Mouse (Mus musculus): ENCODE results near the gene Gm10715. TPM values are rescaled to one million over a fixed set of nuclear protein-coding genes. Genes with fewer than 3 reads are reported as not detected.
"Not testable (repeated sequence)": the region's sequence is repeated elsewhere in the genome, so short reads cannot be mapped to it uniquely, and the experiment has no call there.

Gene Gm10715
- total RNA-seq (2021): not detected

DNA sequence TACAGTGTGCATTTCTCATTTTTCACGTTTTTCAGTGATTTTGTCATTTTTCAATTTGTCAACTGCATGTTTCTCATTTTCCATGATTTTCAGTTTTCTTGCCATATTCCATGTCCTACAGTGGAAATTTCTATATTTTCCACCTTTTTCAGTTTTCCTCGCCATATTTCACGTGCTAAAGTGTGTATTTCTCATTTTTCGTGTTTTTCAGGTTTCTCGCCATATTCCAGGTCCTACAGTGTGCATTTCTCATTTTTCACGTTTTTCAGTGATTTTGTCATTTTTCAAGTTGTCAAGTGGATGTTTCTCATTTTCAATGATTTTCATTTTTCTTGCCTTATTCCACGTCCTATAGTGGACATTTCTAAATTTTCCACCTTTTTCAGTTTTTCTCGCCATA is at the start of gene Gm10715:
TSS of gene Gm10715 (plus strand) at position 301 of the 400 bp plus-strand sequence.
- intact Hi-C loops (cut with DNase I); DNase-seq (ENCODE audit: extremely low spot score in 1 of 2, low spot score in 2 of 2): not testable (repeated sequence)

DNA sequence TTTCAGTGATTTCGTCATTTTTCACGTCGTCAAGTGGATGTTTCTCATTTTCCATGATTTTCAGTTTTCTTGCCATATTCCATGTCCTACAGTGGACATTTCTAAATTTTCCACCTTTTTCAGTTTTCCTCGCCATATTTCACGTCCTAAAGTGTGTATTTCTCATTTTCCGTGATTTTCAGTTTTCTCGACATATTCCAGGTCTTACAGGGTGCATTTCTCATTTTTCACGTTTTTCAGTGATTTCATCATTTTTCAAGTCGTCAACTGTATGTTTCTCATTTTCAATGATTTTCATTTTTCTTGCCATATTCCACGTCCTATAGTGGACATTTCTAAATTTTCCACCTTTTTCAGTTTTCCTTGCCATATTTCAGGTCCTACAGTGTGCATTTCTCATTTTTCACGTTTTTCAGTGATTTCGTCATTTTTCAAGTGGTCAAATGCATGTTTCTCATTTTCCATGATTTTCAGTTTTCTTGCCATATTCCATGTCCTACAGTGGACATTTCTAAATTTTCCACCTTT is 36.2 kb upstream of the Gm10715 start, which contains the start of gene Gm10722:
TSS of gene Gm10722 (plus strand) at position 478 of the 528 bp plus-strand sequence.
- DNase-seq (ENCODE audit: extremely low spot score in 1 of 2, low spot score in 2 of 2): peak in 1 of 2 experiments; percentile 1
- intact Hi-C loops (cut with DNase I): not testable (repeated sequence)

DNA sequence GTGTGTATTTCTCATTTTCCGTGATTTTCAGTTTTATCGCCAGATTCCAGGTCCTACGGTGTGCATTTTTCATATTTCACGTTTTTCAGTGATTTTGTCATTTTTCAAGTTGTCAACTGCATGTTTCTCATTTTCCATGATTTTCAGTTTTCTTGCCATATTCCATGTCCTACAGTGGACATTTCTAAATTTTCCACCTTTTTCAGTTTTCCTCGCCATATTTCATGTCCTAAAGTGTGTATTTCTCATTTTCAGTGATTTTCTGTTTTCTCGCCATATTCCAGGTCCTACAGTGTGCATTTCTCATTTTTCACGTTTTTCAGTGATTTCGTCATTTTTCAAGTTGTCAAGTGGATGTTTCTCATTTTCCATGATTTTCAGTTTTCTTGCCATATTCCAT is 35.7 kb upstream of the Gm10715 start:
- intact Hi-C loops (cut with DNase I): not testable (repeated sequence)
- DNase-seq (ENCODE audit: extremely low spot score in 1 of 2, low spot score in 2 of 2): peak in 1 of 2 experiments; percentile 38

DNA sequence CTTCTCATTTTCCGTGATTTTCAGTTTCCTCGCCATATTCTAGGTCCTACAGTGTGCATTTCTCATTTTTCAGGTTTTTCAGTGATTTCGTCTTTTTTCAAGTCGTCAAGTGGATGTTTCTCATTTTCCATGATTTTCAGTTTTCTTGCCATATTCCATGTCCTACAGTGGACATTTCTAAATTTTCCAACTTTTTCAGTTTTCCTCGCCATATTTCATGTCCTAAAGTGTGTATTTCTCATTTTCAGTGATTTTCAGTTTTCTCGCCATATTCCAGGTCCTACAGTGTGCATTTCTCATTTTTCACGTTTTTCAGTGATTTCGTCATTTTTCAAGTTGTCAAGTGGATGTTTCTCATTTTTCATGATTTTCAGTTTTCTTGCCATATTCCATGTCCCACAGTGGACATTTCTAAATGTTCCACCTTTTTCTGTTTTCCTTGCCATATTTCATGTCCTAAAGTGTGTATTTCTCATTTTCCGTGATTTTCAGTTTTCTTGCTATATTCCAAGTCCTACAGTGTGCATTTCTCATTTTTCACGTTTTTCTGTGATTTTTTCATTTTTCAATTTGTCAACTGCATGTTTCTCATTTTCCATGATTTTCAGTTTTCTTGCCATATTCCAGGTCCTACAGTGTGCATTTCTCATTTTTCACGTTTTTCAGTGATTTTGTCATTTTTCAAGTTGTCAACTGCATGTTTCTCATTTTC is 34.6 kb upstream of the Gm10715 start:
- DNase-seq (ENCODE audit: extremely low spot score in 1 of 2, low spot score in 2 of 2): peak; percentile 87 to 100
- intact Hi-C loops (cut with DNase I): not testable (repeated sequence)

DNA sequence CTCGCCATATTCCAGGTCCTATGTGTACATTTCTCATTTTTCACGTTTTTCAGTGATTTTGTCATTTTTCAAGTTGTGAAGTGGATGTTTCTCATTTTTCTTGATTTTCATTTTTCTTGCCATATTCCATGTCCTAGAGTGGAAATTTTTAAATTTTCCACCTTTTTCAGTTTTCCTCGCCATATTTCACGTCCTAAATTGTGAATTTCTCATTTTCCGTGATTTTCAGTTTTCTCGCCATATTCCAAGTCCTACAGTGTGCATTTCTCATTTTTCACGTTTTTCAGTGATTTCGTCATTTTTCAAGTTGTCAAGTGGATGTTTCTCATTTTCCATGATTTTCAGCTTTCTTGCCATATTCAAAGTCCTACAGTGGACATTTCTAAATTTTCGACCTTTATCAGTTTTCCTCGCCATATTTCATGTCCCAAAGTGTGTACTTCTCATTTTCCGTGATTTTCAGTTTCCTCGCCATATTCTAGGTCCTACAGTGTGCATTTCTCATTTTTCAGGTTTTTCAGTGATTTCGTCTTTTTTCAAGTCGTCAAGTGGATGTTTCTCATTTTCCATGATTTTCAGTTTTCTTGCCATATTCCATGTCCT is 33.8 kb upstream of the Gm10715 start, which contains the start of gene Gm11168:
TSS of gene Gm11168 (plus strand) at position 553 of the 603 bp plus-strand sequence.
- intact Hi-C loops (cut with DNase I); DNase-seq (ENCODE audit: extremely low spot score in 1 of 2, low spot score in 2 of 2): not testable (repeated sequence)

DNA sequence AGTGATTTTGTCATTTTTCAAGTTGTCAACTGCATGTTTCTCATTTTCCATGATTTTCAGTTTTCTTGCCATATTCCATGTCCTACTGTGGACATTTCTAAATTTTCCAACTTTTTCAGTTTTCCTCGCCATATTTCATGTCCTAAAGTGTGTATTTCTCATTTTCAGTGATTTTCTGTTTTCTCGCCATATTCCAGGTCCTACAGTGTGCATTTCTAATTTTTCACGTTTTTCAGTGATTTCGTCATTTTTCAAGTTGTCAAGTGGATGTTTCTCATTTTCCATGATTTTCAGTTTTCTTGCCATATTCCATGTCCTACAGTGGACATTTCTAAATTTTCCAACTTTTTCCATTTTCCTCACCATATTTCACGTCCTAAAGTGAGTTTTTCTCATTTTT is 30.5 kb upstream of the Gm10715 start:
- intact Hi-C loops (cut with DNase I): not testable (repeated sequence)

DNA sequence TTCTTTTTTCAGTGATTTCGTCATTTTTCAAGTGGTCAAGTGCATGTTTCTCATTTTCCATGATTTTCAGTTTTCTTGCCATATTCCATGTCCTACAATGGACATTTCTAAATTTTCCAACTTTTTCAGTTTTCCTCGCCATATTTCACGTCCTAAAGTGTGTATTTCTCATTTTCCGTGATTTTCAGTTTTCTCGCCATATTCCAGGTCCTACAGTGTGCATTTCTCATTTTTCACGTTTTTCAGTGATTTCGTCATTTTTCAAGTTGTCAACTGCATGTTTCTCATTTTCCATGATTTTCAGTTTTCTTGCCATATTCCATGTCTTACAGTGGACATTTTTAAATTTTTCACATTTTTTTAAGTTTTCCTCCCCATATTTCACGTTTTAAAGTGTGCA is 30.0 kb upstream of the Gm10715 start:
- intact Hi-C loops (cut with DNase I): not testable (repeated sequence)
- DNase-seq (ENCODE audit: extremely low spot score in 1 of 2, low spot score in 2 of 2): peak; percentile 40 to 97

More for the DNA sequence above, 30.5 kb upstream of the Gm10715 start:
- not testable (repeated sequence) for DNase-seq (ENCODE audit: extremely low spot score in 1 of 2, low spot score in 2 of 2)

DNA sequence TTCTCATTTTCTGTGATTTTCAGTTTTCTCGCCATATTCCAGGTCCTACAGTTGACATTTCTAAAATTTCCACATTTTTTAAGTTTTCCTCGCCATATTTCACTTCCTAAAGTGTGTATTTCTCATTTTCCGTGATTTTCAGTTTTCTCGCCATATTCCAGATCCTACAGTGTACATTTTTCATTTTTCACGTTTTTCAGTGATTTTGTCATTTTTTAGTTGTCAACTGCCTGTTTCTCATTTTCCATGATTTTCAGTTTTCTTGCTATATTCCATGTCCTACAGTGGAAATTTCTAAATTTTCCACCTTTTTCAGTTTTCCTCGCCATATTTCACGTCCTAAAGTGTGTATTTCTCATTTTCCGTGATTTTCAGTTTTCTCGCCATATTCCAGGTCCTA is 29.4 kb upstream of the Gm10715 start:
- DNase-seq (ENCODE audit: extremely low spot score in 1 of 2, low spot score in 2 of 2); intact Hi-C loops (cut with DNase I): not testable (repeated sequence)

DNA sequence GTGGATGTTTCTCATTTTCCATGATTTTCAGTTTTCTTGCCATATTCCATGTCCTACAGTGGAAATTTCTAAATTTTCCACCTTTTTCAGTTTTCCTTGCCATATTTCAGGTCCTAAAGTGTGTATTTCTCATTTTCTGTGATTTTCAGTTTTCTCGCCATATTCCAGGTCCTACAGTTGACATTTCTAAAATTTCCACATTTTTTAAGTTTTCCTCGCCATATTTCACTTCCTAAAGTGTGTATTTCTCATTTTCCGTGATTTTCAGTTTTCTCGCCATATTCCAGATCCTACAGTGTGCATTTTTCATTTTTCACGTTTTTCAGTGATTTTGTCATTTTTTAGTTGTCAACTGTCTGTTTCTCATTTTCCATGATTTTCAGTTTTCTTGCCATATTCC is 27.3 kb upstream of the Gm10715 start:
- intact Hi-C loops (cut with DNase I); DNase-seq (ENCODE audit: extremely low spot score in 1 of 2, low spot score in 2 of 2): not testable (repeated sequence)

DNA sequence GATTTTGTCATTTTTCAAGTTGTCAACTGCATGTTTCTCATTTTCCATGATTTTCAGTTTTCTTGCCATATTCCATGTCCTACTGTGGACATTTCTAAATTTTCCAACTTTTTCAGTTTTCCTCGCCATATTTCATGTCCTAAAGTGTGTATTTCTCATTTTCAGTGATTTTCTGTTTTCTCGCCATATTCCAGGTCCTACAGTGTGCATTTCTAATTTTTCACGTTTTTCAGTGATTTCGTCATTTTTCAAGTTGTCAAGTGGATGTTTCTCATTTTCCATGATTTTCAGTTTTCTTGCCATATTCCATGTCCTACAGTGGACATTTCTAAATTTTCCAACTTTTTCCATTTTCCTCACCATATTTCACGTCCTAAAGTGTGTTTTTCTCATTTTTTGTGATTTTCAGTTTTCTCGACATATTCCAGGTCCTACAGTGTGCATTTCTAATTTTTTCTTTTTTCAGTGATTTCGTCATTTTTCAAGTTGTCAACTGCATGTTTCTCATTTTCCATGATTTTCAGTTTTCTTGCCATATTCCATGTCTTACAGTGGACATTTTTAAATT is 24.5 kb upstream of the Gm10715 start:
- DNase-seq (ENCODE audit: extremely low spot score in 1 of 2, low spot score in 2 of 2); intact Hi-C loops (cut with DNase I): not testable (repeated sequence)

DNA sequence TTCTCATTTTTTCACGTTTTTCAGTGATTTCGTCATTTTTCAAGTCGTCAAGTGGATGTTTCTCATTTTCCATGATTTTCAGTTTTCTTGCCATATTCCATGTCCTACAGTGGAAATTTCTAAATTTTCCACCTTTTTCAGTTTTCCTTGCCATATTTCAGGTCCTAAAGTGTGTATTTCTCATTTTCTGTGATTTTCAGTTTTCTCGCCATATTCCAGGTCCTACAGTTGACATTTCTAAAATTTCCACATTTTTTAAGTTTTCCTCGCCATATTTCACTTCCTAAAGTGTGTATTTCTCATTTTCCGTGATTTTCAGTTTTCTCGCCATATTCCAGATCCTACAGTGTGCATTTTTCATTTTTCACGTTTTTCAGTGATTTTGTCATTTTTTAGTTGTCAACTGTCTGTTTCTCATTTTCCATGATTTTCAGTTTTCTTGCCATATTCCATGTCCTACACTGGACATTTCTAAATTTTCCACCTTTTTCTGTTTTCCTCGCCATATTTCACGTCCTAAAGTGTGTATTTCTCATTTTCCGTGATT is 23.9 kb upstream of the Gm10715 start, which contains the start of gene Gm10721:
TSS of gene Gm10721 (plus strand) at position 408 of the 547 bp plus-strand sequence.
- DNase-seq (ENCODE audit: extremely low spot score in 1 of 2, low spot score in 2 of 2); intact Hi-C loops (cut with DNase I): not testable (repeated sequence)

DNA sequence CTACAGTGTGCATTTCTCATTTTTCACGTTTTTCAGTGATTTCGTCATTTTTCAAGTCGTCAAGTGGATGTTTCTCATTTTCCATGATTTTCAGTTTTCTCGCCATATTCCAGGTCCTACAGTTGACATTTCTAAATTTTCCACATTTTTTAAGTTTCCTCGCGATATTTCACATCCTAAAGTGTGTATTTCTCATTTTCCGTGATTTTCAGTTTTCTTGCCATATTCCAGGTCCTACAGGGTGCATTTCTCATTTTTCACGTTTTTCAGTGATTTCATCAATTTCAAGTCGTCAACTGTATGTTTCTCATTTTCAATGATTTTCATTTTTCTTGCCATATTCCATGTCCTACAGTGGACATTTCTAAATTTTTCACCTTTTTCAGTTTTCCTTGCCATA is 21.3 kb upstream of the Gm10715 start, which contains the start of gene Gm10720:
TSS of gene Gm10720 (plus strand) at position 301 of the 400 bp plus-strand sequence.
- DNase-seq (ENCODE audit: extremely low spot score in 1 of 2, low spot score in 2 of 2); intact Hi-C loops (cut with DNase I): not testable (repeated sequence)

DNA sequence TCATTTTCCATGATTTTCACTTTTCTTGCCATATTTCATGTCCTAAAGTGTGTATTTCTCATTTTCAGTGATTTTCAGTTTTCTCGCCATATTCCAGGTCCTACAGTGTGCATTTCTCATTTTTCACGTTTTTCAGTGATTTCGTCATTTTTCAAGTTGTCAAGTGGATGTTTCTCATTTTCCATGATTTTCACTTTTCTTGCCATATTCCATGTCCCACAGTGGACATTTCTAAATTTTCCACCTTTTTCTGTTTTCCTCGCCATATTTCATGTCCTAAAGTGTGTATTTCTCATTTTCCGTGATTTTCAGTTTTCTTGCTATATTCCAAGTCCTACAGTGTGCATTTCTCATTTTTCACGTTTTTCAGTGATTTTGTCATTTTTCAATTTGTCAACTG is 20.8 kb upstream of the Gm10715 start:
- intact Hi-C loops (cut with DNase I): not testable (repeated sequence)

DNA sequence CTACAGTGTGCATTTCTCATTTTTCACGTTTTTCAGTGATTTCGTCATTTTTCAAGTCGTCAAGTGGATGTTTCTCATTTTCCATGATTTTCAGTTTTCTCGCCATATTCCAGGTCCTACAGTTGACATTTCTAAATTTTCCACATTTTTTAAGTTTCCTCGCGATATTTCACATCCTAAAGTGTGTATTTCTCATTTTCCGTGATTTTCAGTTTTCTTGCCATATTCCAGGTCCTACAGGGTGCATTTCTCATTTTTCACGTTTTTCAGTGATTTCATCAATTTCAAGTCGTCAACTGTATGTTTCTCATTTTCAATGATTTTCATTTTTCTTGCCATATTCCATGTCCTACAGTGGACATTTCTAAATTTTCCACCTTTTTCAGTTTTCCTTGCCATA is 19.6 kb upstream of the Gm10715 start, which contains the start of gene Gm10719:
TSS of gene Gm10719 (plus strand) at position 301 of the 400 bp plus-strand sequence.
- DNase-seq (ENCODE audit: extremely low spot score in 1 of 2, low spot score in 2 of 2); intact Hi-C loops (cut with DNase I): not testable (repeated sequence)

More for the DNA sequence above, 20.8 kb upstream of the Gm10715 start:
- DNase-seq (ENCODE audit: extremely low spot score in 1 of 2, low spot score in 2 of 2): not testable (repeated sequence)

DNA sequence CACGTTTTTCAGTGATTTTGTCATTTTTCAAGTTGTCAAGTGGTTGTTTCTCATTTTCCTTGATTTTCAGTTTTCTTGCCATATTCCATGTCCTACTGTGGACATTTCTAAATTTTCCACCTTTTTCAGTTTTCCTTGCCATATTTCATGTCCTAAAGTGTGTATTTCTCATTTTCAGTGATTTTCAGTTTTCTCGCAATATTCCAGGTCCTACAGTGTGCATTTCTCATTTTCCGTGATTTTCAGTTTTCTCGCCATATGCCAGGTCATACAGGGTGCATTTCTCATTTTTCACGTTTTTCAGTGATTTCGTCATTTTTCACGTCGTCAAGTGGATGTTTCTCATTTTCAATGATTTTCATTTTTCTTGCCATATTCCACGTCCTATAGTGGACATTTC is 17.7 kb upstream of the Gm10715 start:
- intact Hi-C loops (cut with DNase I): not testable (repeated sequence)
- peak in 1 of 2 experiments; percentile 47 for DNase-seq (ENCODE audit: extremely low spot score in 1 of 2, low spot score in 2 of 2)

DNA sequence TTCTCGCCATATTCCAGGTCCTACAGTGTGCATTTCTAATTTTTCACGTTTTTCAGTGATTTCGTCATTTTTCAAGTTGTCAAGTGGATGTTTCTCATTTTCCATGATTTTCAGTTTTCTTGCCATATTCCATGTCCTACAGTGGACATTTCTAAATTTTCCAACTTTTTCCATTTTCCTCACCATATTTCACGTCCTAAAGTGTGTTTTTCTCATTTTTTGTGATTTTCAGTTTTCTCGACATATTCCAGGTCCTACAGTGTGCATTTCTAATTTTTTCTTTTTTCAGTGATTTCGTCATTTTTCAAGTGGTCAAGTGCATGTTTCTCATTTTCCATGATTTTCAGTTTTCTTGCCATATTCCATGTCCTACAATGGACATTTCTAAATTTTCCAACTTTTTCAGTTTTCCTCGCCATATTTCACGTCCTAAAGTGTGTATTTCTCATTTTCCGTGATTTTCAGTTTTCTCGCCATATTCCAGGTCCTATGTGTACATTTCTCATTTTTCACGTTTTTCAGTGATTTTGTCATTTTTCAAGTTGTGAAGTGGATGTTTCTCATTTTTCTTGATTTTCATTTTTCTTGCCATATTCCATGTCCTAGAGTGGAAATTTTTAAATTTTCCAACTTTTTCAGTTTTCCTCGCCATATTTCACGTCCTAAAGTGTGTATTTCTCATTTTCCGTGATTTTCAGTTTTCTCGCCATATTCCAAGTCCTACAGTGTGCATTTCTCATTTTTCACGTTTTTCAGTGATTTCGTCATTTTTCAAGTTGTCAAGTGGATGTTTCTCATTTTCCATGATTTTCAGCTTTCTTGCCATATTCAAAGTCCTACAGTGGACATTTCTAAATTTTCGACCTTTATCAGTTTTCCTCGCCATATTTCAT is 16.6 kb upstream of the Gm10715 start:
- peak; percentile 43 to 77 for DNase-seq (ENCODE audit: extremely low spot score in 1 of 2, low spot score in 2 of 2)
- intact Hi-C loops (cut with DNase I): not testable (repeated sequence)

DNA sequence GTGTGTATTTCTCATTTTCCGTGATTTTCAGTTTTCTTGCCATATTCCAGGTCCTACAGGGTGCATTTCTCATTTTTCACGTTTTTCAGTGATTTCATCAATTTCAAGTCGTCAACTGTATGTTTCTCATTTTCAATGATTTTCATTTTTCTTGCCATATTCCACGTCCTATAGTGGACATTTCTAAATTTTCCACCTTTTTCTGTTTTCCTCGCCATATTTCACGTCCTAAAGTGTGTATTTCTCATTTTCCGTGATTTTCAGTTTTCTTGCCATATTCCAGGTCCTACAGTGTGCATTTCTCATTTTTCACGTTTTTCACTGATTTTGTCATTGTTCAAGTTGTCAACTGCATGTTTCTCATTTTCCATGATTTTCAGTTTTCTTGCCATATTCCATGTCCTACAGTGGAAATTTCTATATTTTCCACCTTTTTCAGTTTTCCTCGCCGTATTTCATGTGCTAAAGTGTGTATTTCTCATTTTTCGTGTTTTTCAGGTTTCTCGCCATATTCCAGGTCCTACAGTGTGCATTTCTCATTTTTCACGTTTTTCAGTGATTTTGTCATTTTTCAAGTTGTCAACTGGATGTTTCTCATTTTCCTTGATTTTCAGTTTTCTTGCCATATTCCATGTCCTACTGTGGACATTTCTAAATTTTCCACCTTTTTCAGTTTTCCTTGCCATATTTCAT is 14.2 kb upstream of the Gm10715 start:
- intact Hi-C loops (cut with DNase I): not testable (repeated sequence)
- DNase-seq (ENCODE audit: extremely low spot score in 1 of 2, low spot score in 2 of 2): peak; percentile 61 to 86

Data from left cerebral cortex, postnatal 10 days (tissue).